Mouse (Mus musculus) myocyte (in vitro differentiated cells): ENCODE data around the gene Tsga13. TPM values are rescaled to one million over a fixed set of nuclear protein-coding genes. Genes with fewer than 3 reads are reported as not detected.

Experiments used
- H3K27me3 ChIP-seq: one replicate; pipeline ENCODE4 v1.6.1; 2011; ENCODE audit not compliant: control insufficient read depth, insufficient read depth, insufficient read length
- H3K36me3 ChIP-seq: one replicate; pipeline ENCODE4 v1.6.1; 2011; ENCODE audit not compliant: control insufficient read depth, insufficient read depth
- H3K4me2 ChIP-seq: one replicate; pipeline ENCODE4 v1.6.1; 2011; ENCODE audit warnings: low read depth, control low read depth
- H3K4me3 ChIP-seq: one replicate; pipeline ENCODE4 v1.5.1; 2011; ENCODE audit warnings: mild to moderate bottlenecking, control low read depth, moderate library complexity
- H3K79me2 ChIP-seq: one replicate; pipeline ENCODE4 v1.6.1; 2011; ENCODE audit not compliant: control insufficient read depth, insufficient read depth
- H3ac ChIP-seq: one replicate; pipeline ENCODE4 v1.6.1; 2011; ENCODE audit not compliant: control insufficient read depth, insufficient read length
- CEBPB ChIP-seq: IDR thresholded peaks from 2 replicates; pipeline ENCODE4 v1.6.1; 2011; ENCODE audit warnings: mild to moderate bottlenecking, moderate library complexity; ENCODE audit not compliant: poor library complexity, insufficient read depth, severe bottlenecking
- E2F4 ChIP-seq: IDR thresholded peaks from one replicate; pipeline ENCODE4 v1.6.1; 2011; ENCODE audit warnings: mild to moderate bottlenecking, control low read depth, moderate library complexity; ENCODE audit not compliant: insufficient read depth
- MAX ChIP-seq: IDR thresholded peaks from one replicate; pipeline ENCODE4 v1.6.1; 2011; ENCODE audit warnings: low read depth, mild to moderate bottlenecking, control low read depth
- MYOD1 ChIP-seq, 3 experiments: IDR thresholded peaks; one replicate each; pipeline ENCODE4 v1.6.1; 2011; ENCODE audit warnings: control low read depth in 2 of 3, low read depth in 2 of 3, mild to moderate bottlenecking in 2 of 3, moderate library complexity in 1 of 3; ENCODE audit not compliant: insufficient read length in 2 of 3, control insufficient read depth in 1 of 3
- MYOG ChIP-seq, 3 experiments: IDR thresholded peaks; one replicate each; pipeline ENCODE4 v1.6.1; 2011; ENCODE audit warnings: control low read depth in 2 of 3, low read depth in 2 of 3, mild to moderate bottlenecking in 2 of 3; ENCODE audit not compliant: insufficient read length in 2 of 3, control insufficient read depth in 1 of 3, insufficient read depth in 1 of 3
- POLR2A ChIP-seq: IDR thresholded peaks from one replicate; pipeline ENCODE4 v1.6.1; 2011; ENCODE audit warnings: low read depth, mild to moderate bottlenecking, control low read depth, moderate library complexity; ENCODE audit not compliant: insufficient read length
- POLR2AphosphoS2 ChIP-seq: IDR thresholded peaks from one replicate; pipeline ENCODE4 v1.6.1; 2011; ENCODE audit warnings: low read depth, control low read depth; ENCODE audit not compliant: insufficient read length
- REST ChIP-seq: IDR thresholded peaks from one replicate; pipeline ENCODE4 v1.6.1; 2011; ENCODE audit warnings: mild to moderate bottlenecking, control low read depth, moderate library complexity; ENCODE audit not compliant: insufficient read depth, insufficient read length
- SRF ChIP-seq: IDR thresholded peaks from one replicate; pipeline ENCODE4 v1.6.1; 2011; ENCODE audit warnings: low read depth; ENCODE audit not compliant: control insufficient read depth, insufficient read length
- TCF12 ChIP-seq: IDR thresholded peaks from one replicate; pipeline ENCODE4 v1.6.1; 2011; ENCODE audit warnings: mild to moderate bottlenecking, control low read depth; ENCODE audit not compliant: poor library complexity, insufficient read depth, severe bottlenecking
- TCF3 ChIP-seq: IDR thresholded peaks from one replicate; pipeline ENCODE4 v1.6.1; 2011; ENCODE audit warnings: low read depth, control low read depth; ENCODE audit not compliant: insufficient read length
- USF1 ChIP-seq: IDR thresholded peaks from one replicate; pipeline ENCODE4 v1.6.1; 2011; ENCODE audit warnings: low read depth, mild to moderate bottlenecking, control low read depth, moderate library complexity
- polyA plus RNA-seq: library from polyadenylated mRNA; unstranded; fragments of >200 nt; fragmentation: generic; extraction: Trizol; gene quantifications from one replicate; pipeline ENCODE4 v1.2.1, GENCODE M21; 2012; ENCODE audit warnings: missing spikeins

Tsga13 gene
- polyA plus RNA-seq, 1 experiment: not detected

GRCm38 (mm10) chr6:30904911-30905310, 10.5 kb downstream of the Tsga13 start:
- Histone ChIP-seq H3K79me2 (no peaks in the 10 kb centered on the region), H3ac (no peak overlapping the region), H3K27me3 (no peaks in the 10 kb centered on the region), H3K36me3 (no peaks in the 10 kb centered on the region), H3K4me2 (no peak overlapping the region), H3K4me3 (no peak overlapping the region)
- TF ChIP-seq E2F4: no peak
- TF ChIP-seq POLR2A: no peak
- TF ChIP-seq CEBPB: no peak
- no peak for TF ChIP-seq REST

GRCm38 (mm10) chr6:30904033-30904432, 11.3 kb downstream of the Tsga13 start:
- H3K4me3 ChIP-seq: no peak overlapping the region
- no peak overlapping the region for H3ac ChIP-seq
- H3K27me3 ChIP-seq: no peaks in the 10 kb centered on the region
- no peak overlapping the region for H3K4me2 ChIP-seq
- no peaks in the 10 kb centered on the region for H3K36me3 ChIP-seq
- no peak for TF ChIP-seq TCF3
- TF ChIP-seq TCF12: no peak
- no peak for TF ChIP-seq MYOG (IDR thresholded peaks at IDR 0.05; ENCODE audit: control insufficient read depth in 1 of 3, insufficient read depth in 1 of 3, insufficient read length in 2 of 3, low read depth in 2 of 3)
- TF ChIP-seq USF1: no peak
- TF ChIP-seq SRF: no peak
- no peak for TF ChIP-seq E2F4
- no peak for TF ChIP-seq POLR2AphosphoS2
- no peak for TF ChIP-seq CEBPB
- TF ChIP-seq POLR2A: no peak
- H3K79me2 ChIP-seq: no peaks in the 10 kb centered on the region

- no peaks in the 10 kb centered on the region for H3K36me3 ChIP-seq
- H3K4me2 ChIP-seq: peak overlapping the region; percentile 82
- TF ChIP-seq TCF3 (no peak), E2F4 (no peak), POLR2A (no peak), CEBPB (no peak), USF1 (no peak), REST (no peak), MYOD1 (IDR thresholded peaks at IDR 0.05; ENCODE audit: control insufficient read depth in 1 of 3, insufficient read length in 2 of 3, low read depth in 2 of 3) (no peak), MAX (no peak), MYOG (IDR thresholded peaks at IDR 0.05; ENCODE audit: control insufficient read depth in 1 of 3, insufficient read depth in 1 of 3, insufficient read length in 2 of 3, low read depth in 2 of 3) (no peak), TCF12 (no peak), POLR2AphosphoS2 (no peak), SRF (no peak)
- H3K4me3 ChIP-seq: peak overlapping the region; percentile 33
- H3K27me3 ChIP-seq: no peaks in the 10 kb centered on the region
- no peak overlapping the region for H3ac ChIP-seq
- H3K79me2 ChIP-seq: no peaks in the 10 kb centered on the region
Observed at GRCm38 (mm10) chr6:30897520-30897919, 17.9 kb downstream of the Tsga13 start.

- H3K36me3 ChIP-seq: no peaks in the 10 kb centered on the region
- TF ChIP-seq TCF12 (no peak), POLR2AphosphoS2 (no peak), MYOD1 (IDR thresholded peaks at IDR 0.05; ENCODE audit: control insufficient read depth in 1 of 3, insufficient read length in 2 of 3, low read depth in 2 of 3) (no peak), REST (no peak), TCF3 (no peak), SRF (no peak), MAX (no peak), POLR2A (no peak), MYOG (IDR thresholded peaks at IDR 0.05; ENCODE audit: control insufficient read depth in 1 of 3, insufficient read depth in 1 of 3, insufficient read length in 2 of 3, low read depth in 2 of 3) (no peak), E2F4 (no peak), USF1 (no peak), CEBPB (no peak)
- H3K79me2 ChIP-seq: no peaks in the 10 kb centered on the region
- H3K27me3 ChIP-seq: no peaks in the 10 kb centered on the region
- H3K4me3 ChIP-seq: peak overlapping the region; percentile 33
- H3ac ChIP-seq: no peak overlapping the region
- peak overlapping the region; percentile 82 for H3K4me2 ChIP-seq
Observed at GRCm38 (mm10) chr6:30896986-30897327, 18.4 kb downstream of the Tsga13 start.

- Histone ChIP-seq H3K4me3 (peak within 1 kb of the TSS; percentile 33), H3K36me3 (no peaks in the 10 kb centered on the region)
- TF ChIP-seq MYOG (IDR thresholded peaks at IDR 0.05; ENCODE audit: control insufficient read depth in 1 of 3, insufficient read depth in 1 of 3, insufficient read length in 2 of 3, low read depth in 2 of 3) (peak in 1 of 3 experiments; percentile 35), SRF (no peak), POLR2A (peak; percentile 73), POLR2AphosphoS2 (peak; percentile 51), MYOD1 (IDR thresholded peaks at IDR 0.05; ENCODE audit: control insufficient read depth in 1 of 3, insufficient read length in 2 of 3, low read depth in 2 of 3) (peak in 2 of 3 experiments; percentile 12 to 35)
Observed at GRCm38 (mm10) chr6:30896195-30896985, 19.0 kb downstream of the Tsga13 start, which contains the start of gene Copg2. Gene Copg2 (minus strand): TSS chr6:30896794.

More at GRCm38 (mm10) chr6:30896195-30896985, 19.0 kb downstream of the Tsga13 start, which contains the start of gene Copg2:
- peak within 1 kb of the TSS; percentile 17 for H3ac ChIP-seq
- peak within 1 kb of the TSS; percentile 82 for H3K4me2 ChIP-seq
- no peaks in the 10 kb centered on the region for H3K79me2 ChIP-seq
- H3K27me3 ChIP-seq: no peaks in the 10 kb centered on the region
